Mouse (Mus musculus): ENCODE data around the gene Olfr983.
A peak's percentile ranks its signal among the peaks of the same experiment; 100 is the strongest.

The Olfr983 gene

DNA sequence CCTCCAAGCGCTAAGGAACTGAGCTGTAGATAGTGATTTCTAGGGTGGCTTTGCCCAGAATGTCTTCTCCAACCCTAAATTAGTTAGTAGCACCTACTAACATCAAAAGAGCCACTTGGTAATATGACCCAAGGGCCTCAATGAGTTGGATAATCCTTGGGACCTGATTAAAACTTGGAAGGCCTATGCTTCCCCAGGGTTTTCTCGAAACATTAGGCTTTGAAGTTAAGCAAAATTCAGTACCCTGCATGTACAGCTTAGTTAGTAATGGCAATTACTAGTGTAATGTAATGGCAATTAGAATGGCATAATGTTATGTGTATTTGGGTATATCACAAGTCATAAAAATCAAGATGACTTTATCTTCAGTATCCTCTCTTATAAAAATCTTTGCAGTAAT is at the start of gene Olfr983:
Gene Olfr983, minus strand, starts transcription at position 101 of the 400 bp plus-strand sequence.
- DNase-seq (ENCODE audit: low read depth, low spot score), result no peak

DNA sequence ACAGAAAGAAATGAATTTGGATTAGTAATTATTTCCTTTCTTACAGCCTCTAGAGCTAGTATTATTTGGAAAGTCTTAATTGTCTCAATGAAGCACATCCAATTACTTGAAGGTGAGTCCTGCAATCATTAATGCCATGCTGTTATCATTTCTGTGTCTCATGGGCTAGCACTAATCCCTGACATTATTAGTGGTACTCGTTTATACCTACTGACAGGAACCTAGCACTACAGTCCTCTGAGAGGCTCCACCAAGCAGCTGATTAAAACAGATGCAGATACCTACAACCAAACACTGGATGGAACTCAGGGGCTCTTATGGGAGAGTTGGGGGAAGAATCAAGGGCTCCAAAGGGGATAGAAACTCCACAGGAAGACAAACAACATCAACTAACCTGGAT is 48.1 kb upstream of the Olfr983 start:
- DNase-seq (ENCODE audit: low read depth, low spot score), result no peak

GRCm38 (mm10) chr9:40139484-40139883 is 46.1 kb upstream of the Olfr983 start:
- peak; percentile 13 for DNase-seq (ENCODE audit: low read depth, low spot score)

DNA sequence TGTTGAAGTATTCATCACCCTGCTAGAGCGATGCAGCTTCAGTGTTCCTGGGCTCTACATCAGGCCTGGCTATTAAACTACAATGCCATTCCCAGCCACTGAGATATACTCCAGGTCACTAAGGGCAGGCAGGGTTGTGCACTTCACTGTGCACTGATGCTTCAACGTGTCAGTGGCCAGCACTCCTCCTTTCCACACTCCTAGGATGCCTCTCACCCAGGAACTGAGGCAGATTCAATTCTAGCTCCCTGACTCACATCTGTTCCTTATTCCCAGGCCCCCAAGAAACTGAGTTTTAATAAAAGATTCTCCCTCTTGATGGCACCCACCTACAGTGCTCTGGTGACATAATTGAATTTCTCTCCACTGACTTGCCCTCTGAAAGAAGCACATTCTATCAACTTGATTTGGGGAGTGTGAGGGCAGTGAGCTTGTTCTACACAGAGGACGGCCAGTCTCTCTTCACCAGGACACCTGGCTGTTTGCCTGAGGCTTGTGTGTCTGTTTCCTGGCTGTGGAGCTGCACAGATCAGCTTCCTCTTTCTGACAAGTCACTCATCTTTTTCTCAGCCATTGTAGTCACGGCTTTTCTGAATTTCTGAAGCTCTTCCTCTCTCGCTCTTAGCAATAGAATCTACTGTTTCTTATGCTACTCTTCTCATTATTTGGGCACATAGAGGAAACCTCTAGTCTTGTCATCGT is 43.7 kb upstream of the Olfr983 start:
- no peak for DNase-seq (ENCODE audit: low read depth, low spot score)

DNA sequence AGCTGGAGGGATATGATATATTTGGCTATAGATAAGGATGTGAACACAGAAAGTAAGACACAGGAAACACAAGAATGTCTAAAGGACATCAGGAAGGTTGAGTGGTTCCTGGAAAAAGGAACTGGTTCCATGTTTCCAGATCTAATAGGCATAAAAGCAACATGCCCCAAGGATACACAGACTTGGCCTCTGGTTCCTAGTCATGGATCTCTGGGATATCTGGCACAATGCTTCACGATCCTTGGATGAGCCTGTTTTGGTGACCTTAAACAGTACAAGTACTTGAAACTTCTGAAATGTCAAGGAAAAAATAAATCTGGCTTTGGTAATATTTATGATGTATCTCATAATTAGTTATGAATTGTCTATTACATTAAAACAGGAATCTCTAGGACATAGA is 37.2 kb upstream of the Olfr983 start:
- DNase-seq (ENCODE audit: low read depth, low spot score), result no peak

DNA sequence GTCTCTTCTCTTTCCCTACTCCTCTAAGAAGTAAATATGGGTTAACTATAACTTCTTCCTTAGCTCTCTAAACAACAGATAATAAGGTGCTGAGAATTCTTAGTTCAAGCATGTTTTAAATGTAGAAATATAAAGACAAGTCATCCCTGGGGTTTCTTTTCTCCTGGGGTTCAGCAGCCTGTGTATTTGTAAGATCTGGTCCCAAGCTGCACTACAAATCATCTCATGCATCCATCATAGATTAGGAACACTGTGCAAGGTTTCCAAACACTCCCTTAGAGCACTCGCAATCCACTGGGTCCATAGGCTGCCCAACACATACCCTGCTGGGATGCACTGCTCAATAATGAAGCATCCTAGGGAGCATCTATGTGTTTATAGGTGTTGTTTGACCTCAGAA is 36.7 kb upstream of the Olfr983 start, which contains the start of gene Olfr985:
Gene Olfr985, minus strand, starts transcription at position 101 of the 400 bp plus-strand sequence.
- no peak for DNase-seq (ENCODE audit: low read depth, low spot score)

DNA sequence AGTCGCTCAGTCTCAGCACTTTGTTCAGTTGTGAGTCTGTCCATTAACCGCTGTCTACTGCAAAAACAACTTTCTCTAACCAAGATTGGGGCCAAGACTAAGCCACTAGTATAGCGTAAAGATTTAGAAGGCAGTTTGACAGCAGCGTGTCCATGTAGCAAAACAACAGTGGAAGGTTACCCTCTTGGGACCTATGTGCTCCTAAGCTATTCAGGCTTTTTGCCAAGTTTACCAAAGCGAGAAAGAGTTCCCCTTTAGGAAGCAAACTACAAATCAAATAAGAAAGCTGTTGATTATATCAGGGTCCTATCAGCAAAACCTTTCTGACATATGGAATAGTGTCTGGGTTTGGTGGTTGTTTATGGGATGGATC is 23.9 kb upstream of the Olfr983 start:
- DNase-seq (ENCODE audit: low read depth, low spot score), result peak; percentile 9

DNA sequence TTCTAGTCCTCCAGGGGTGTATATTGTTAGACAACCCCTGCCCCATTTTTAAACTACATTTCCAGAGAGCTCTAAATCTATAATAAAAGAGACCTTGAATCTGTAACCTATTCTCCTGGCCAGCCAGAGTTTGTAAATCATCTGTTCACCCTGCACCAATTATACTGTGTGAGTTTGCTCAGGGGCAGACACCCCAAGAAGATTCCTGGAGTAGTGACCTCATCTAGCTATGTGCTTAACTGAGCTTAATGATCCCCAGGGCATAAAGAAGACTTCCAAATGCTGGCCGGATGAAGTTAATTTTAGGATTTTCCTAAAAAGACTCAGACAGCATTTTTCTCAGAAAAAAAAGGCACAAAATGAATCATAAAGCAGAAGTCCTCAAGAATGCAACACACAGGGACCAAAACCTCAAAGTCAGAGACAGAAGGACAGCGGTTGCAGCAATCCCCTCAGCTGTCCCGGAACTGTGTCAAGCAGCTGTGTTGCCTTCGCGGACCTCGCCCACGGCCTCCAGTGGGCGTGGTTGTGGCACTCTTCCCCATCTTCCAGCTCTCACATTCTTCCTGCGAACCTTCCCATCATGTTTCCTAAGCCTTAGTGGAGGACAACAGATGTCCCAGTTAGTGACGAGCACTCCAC is 23.4 kb upstream of the Olfr983 start:
- DNase-seq (ENCODE audit: low read depth, low spot score), result peak; percentile 37

DNA sequence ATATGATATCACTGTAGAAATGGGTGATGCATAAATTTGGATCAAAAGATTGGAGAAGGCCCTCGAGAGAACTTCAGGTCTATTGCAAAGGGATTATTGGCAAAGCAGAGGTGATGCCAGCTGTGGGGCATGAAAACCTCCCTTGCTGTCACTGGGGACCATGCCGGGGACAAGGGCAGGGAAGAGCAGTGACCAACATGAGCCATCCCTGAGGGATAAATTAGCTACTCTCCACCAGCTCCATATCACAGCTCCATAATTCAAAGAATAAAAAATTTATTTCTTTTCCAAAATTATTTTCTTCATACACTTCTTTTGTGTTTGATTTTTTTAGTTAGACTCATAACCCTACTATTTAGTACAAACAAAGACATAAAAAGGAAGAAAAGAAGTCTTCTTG is 20.7 kb upstream of the Olfr983 start, which contains the start of gene Olfr984:
Gene Olfr984, minus strand, starts transcription at position 101 of the 400 bp plus-strand sequence.
- DNase-seq (ENCODE audit: low read depth, low spot score), result no peak

DNA sequence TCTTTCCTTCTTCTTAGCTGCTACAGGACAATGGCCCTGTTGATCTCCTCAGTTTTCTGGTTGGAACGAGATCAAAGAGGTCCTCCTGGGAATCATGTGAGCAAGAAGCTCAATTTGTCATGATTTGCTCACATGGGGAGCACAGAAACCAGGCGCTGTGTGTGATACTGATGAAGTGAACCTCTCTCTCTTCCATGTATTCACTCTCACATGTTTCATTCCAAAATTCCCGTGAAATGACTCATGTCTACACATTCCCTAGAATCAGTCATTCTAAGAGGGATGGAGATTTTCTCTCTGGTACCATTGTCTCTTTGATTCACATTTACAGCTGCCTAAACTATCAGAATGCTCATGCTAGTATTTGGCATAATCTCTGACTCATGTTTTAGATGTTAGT is 1.4 kb upstream of the Olfr983 start:
- peak; percentile 87 for DNase-seq (ENCODE audit: low read depth, low spot score)

GRCm38 (mm10) chr9:40073529-40073928 is 19.9 kb downstream of the Olfr983 start, which contains the start of gene Olfr982:
TSS of gene Olfr982 (plus strand) at chr9:40073829.
- no peak for DNase-seq (ENCODE audit: low read depth, low spot score)

DNA sequence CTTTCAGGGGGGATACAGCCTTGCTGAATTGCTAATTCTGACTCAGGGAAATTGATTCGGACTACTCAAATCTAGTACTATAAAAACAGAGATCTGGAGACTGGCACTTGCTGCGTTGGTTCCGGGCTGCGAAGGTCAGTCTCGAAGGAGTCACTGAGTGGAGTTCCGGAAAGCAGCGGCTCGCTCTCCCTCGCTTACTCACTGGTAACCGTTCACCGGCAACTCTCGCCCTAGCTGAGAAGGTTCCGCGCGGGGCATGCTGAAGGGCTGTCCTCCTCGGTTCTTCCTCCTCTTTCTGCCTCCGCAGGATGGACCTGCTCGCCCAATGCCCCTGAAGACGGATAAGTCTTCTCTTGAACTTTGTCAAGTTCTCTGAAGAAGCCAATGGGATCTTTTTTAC is 43.3 kb downstream of the Olfr983 start:
- DNase-seq (ENCODE audit: low read depth, low spot score), result no peak
